Mouse (Mus musculus) stomach, postnatal 0 days (tissue): ENCODE data around the gene Ston2.

ENCODE experiments used
- CTCF ChIP-seq: IDR thresholded peaks from 2 replicates; pipeline ENCODE4 v1.5.1; 2016; ENCODE audit warnings: antibody characterized with exemption, low read depth, mild to moderate bottlenecking, moderate library complexity
- EP300 ChIP-seq: optimal IDR thresholded peaks from 2 replicates; pipeline ENCODE3; 2016; ENCODE audit warnings: antibody characterized with exemption

DNA sequence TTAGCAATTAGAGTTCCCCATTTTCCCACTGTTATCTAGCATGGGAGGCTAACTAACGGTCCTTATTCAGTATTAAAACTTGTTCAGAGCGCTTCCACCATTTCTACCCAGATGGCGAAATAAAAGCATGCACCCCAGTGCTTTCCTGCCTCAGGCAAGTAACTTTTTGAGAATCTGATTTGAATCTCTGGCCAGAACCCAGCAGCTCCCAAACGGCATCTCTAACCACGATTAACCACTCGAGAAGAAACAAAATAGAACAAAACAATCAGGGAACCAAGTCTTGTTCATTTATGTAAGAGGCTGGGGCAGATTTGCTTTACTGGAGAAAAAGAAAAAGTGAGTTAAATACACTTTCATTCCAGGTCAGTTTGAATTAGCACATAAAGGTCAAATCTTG, 44.1 kb downstream of the Ston2 start:
- TF ChIP-seq CTCF (no peak), EP300 (no peak)
